21 mouse cellular contexts compared by ENCODE assay signal in genomic region chr12:84365137-84365536, GRCm38 (mm10).
"Had no signal": no experiment of that assay in that cellular context is flagged by ENCODE, and none has a peak within 500 bp of the region (broad histone marks: within the 10 kb centered on the region; RNA-seq: fewer than 3 reads in every experiment).

No protein-coding gene starts in this region.

- H3K4me3 ChIP-seq: heart, embryonic 12.5 days; hindbrain, embryonic 10.5 days; hindbrain, embryonic 12.5 days; intestine, embryonic 15.5 days; limb, embryonic 10.5 days; limb, embryonic 12.5 days; liver, embryonic 13.5 days had no signal

- DNase-seq: gastrocnemius, postnatal 14 days; gastrocnemius, postnatal 36 days; heart, adult 18-20 months; heart, postnatal 10 days; heart, postnatal 4 days; kidney, adult 18-20 months; kidney, adult 8-10 months; kidney, postnatal 14 days; kidney, postnatal 36 days; layer of hippocampus, adult 9-11 months; layer of hippocampus, postnatal 36 days; liver; liver, embryonic 13.5 days had no signal

- H3K9me3 ChIP-seq: heart, embryonic 10.5 days; heart, embryonic 12.5 days; hindbrain, embryonic 10.5 days; hindbrain, embryonic 12.5 days; intestine, embryonic 15.5 days; limb, embryonic 10.5 days; limb, embryonic 12.5 days; liver, embryonic 13.5 days had no signal

- H3K9ac ChIP-seq: heart, embryonic 12.5 days; hindbrain, embryonic 12.5 days; hindbrain, embryonic 14.5 days; intestine, embryonic 15.5 days; limb, embryonic 12.5 days; liver, embryonic 13.5 days had no signal

- H3K27me3 ChIP-seq: heart, embryonic 12.5 days; hindbrain, embryonic 12.5 days; intestine, embryonic 15.5 days; limb, embryonic 12.5 days; liver, embryonic 13.5 days had no signal

- H3K27ac ChIP-seq: hindbrain, embryonic 10.5 days; hindbrain, embryonic 12.5 days; hindbrain, embryonic 14.5 days; intestine, embryonic 15.5 days; limb, embryonic 10.5 days; limb, embryonic 12.5 days; liver, embryonic 13.5 days had no signal
